In genomic region chr15:93265728-93266127, GRCm38 (mm10) we compare ENCODE assay signal across 9 mouse cellular contexts. TPM values are rescaled to one million over a fixed set of nuclear protein-coding genes. Genes with fewer than 3 reads are reported as not detected.
DNase-seq lines count a peak whose midpoint lies in the region; ATAC-seq lines count a peak whose summit lies in the region.
"Had no signal": no experiment of that assay in that cellular context is flagged by ENCODE, and none has a peak within 500 bp of the region (broad histone marks: within the 10 kb centered on the region; RNA-seq: fewer than 3 reads in every experiment).

No protein-coding gene starts in this region.

- ATAC-seq in forebrain, embryonic 11.5 days (replicated peaks; ENCODE audit: low FRiP score) = no peak

- no peaks in the 10 kb centered on the region for H3K9me3 ChIP-seq in forebrain, embryonic 11.5 days (ENCODE audit: control insufficient read depth, low read length)
- H3K9me3 ChIP-seq: limb, embryonic 15.5 days had no signal

- no peaks in the 10 kb centered on the region for H3K4me1 ChIP-seq in forebrain, embryonic 11.5 days (replicated peaks; ENCODE audit: control insufficient read depth, insufficient read depth, low read length)

- peak; percentile 72 for DNase-seq in gastrocnemius, adult 18-20 months (ENCODE audit: low spot score)
- DNase-seq in gastrocnemius, postnatal 25 days = no peak
- DNase-seq in urinary bladder, postnatal 14 days (ENCODE audit: low spot score) = peak; percentile 70
- no peak for DNase-seq in urinary bladder, postnatal 4 days (ENCODE audit: low spot score in 2 of 2)
- DNase-seq in cerebellum, postnatal 36 days = peak; percentile 70 to 85
- DNase-seq in layer of hippocampus, adult 18-20 months (ENCODE audit: low spot score in 2 of 2) = peak; percentile 33 to 85
- peak; percentile 56 for DNase-seq in retina, adult 2 months (ENCODE audit: low read depth, low spot score)
- DNase-seq in forebrain, embryonic 11.5 days (ENCODE audit: low spot score) = no peak

- no peaks in the 10 kb centered on the region for H3K36me3 ChIP-seq in forebrain, embryonic 11.5 days (ENCODE audit: control insufficient read depth, insufficient read depth, low read length)

- no peak overlapping the region for H3K9ac ChIP-seq in forebrain, embryonic 11.5 days (ENCODE audit: low read length)
- H3K9ac ChIP-seq: limb, embryonic 15.5 days had no signal

- H3K4me3 ChIP-seq in forebrain, embryonic 11.5 days (ENCODE audit: low read depth, low read length) = no peak overlapping the region
- H3K4me3 ChIP-seq: limb, embryonic 15.5 days had no signal

- H3K4me2 ChIP-seq in forebrain, embryonic 11.5 days (ENCODE audit: low read depth, low read length, severe bottlenecking) = no peak overlapping the region
- H3K4me2 ChIP-seq: limb, embryonic 15.5 days had no signal

- H3K27me3 ChIP-seq in forebrain, embryonic 11.5 days (ENCODE audit: control insufficient read depth, insufficient read depth, low read length) = no peaks in the 10 kb centered on the region
- H3K27me3 ChIP-seq: limb, embryonic 15.5 days had no signal

- 71% methylated on average over 2 of the region's 2 CpGs for WGBS in forebrain, embryonic 11.5 days

- no peak overlapping the region for H3K27ac ChIP-seq in forebrain, embryonic 11.5 days (ENCODE audit: low read depth, low read length)
- H3K27ac ChIP-seq: limb, embryonic 15.5 days had no signal

RNA-seq across cellular contexts. Expression of gene Gxylt1, which starts 9.3 kb away (rescaled TPM):
- 1 to 10 TPM; 5.9 to 7.2 TPM for total RNA-seq in gastrocnemius, adult 18-20 months (2021)
- total RNA-seq in gastrocnemius, postnatal 25 days (2021) = 1 to 10 TPM; 5.0 to 5.4 TPM
- 10 to 100 TPM; 10.5 to 10.9 TPM for total RNA-seq in layer of hippocampus, adult 18-20 months (2021)
- polyA plus RNA-seq in forebrain, embryonic 11.5 days (2014; fragmentation: Nextera tagmentation; extraction: Ambion mirVana) = 19.7 and 21.7 TPM in 2 replicates

Comparison
In these comparisons a context has a peak if more than half of its experiments do, and no peak if none do; other contexts are left out.
1. DNase-seq: peak in gastrocnemius, adult 18-20 months (single experiment), urinary bladder, postnatal 14 days (single experiment), cerebellum, postnatal 36 days (2 of 2), layer of hippocampus, adult 18-20 months (2 of 2) and retina, adult 2 months (single experiment); none in gastrocnemius, postnatal 25 days (single experiment), urinary bladder, postnatal 4 days (0 of 2) and forebrain, embryonic 11.5 days (single experiment).